13 mouse cellular contexts compared by ENCODE assay signal in the genomic region with DNA sequence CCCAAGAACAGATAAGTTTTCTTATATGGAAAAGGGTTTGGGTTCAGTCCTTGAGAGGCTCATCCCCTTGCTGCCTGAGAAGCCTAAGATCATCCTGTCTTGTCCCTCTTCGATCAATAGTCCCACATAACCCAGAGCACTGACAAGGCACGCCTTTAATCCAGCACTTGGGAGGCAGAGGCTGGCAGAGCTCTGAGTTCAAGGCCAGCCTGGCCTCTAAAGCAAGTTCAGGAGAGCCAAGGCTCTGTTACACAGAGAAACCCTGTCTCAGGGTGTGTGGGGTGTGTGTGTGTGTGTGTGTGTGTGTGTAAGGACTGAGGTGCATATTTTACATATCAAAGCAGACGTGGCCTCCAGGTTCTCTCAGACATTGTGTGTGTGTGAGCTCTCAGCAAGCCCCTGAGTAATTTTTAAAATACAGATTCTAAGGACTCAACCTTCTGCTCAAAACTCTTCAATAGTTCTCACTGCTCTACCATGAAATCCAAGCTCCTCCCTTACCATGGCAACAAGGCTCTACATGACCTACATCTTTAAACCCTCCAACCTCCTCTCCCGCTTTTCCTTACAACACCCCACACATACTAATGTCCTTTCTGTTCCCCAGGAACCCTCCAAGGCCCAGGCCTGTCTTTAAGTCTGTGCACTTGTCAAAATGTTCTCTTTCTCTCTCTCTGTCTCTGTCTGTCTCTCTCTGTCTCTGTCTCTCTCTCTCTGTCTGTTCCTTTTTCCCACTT. TPM values are rescaled to one million over a fixed set of nuclear protein-coding genes. Genes with fewer than 3 reads are reported as not detected.
DNase-seq lines count a peak whose midpoint lies in the region; ATAC-seq and TF ChIP-seq lines count a peak whose summit lies in the region.
"Had no signal": no experiment of that assay in that cellular context is flagged by ENCODE, and none has a peak within 500 bp of the region (broad histone marks: within the 10 kb centered on the region; RNA-seq: fewer than 3 reads in every experiment).

No protein-coding gene starts in this region.

- 0 out of 2 replicates have a peak overlapping the region, but pooled peaks have one; percentile 0 for H3K4me2 ChIP-seq in hindbrain, embryonic 13.5 days
- peak overlapping the region; percentile 28 for H3K4me2 ChIP-seq in midbrain, postnatal 0 days (ENCODE audit: low read depth, low read length, poor library complexity, severe bottlenecking)
- H3K4me2 ChIP-seq: embryonic facial prominence, embryonic 13.5 days; lung, embryonic 15.5 days had no signal

- no peak for TF ChIP-seq POLR2A in cortical plate, adult 2 months (IDR thresholded peaks at IDR 0.05; ENCODE audit: extremely low read depth, insufficient read depth, low read length)
- TF ChIP-seq POLR2A in thymus, adult 2 months (IDR thresholded peaks at IDR 0.05; ENCODE audit: control insufficient read depth, extremely low read depth, insufficient read depth, low read length, poor library complexity) = no peak

- WGBS in hindbrain, embryonic 13.5 days = 59% methylated on average over 4 of the region's 4 CpGs
- WGBS in midbrain, postnatal 0 days = 54% methylated on average over 4 of the region's 4 CpGs
- 94% methylated on average over 4 of the region's 4 CpGs for WGBS in thymus, adult 2 months

- no peak for ATAC-seq in hindbrain, embryonic 13.5 days (ENCODE audit: low FRiP score)
- peak; percentile 49; the same call in 1 of the 2 replicates for ATAC-seq in midbrain, postnatal 0 days (ENCODE audit: low FRiP score)

- peaks cover 21% of the 10 kb centered on the region for H3K4me1 ChIP-seq in cortical plate, adult 2 months (ENCODE audit: control insufficient read depth, insufficient read depth, low read length)
- peaks cover 58% of the 10 kb centered on the region for H3K4me1 ChIP-seq in hindbrain, embryonic 13.5 days (replicated peaks)
- H3K4me1 ChIP-seq in midbrain, postnatal 0 days (ENCODE audit: insufficient read depth, low read length) = peaks cover 36% of the 10 kb centered on the region
- H3K4me1 ChIP-seq in thymus, adult 2 months (replicated peaks; ENCODE audit: control insufficient read depth, insufficient read depth, low read length) = peaks cover 3% of the 10 kb centered on the region

- H3K27ac ChIP-seq in layer of hippocampus, adult 2 months = peak overlapping the region; percentile 96
- peak overlapping the region; percentile 82 for H3K27ac ChIP-seq in cortical plate, adult 2 months (ENCODE audit: insufficient read depth, low read length)
- H3K27ac ChIP-seq in hindbrain, embryonic 13.5 days = peak overlapping the region; percentile 66
- H3K27ac ChIP-seq in midbrain, postnatal 0 days (ENCODE audit: low read depth, low read length) = peak overlapping the region; percentile 68
- no peak overlapping the region for H3K27ac ChIP-seq in thymus, adult 2 months (ENCODE audit: control insufficient read depth, insufficient read depth, low read length)
- H3K27ac ChIP-seq: embryonic facial prominence, embryonic 13.5 days; lung, embryonic 15.5 days had no signal

- H3K9me3 ChIP-seq in hindbrain, embryonic 13.5 days = no peaks in the 10 kb centered on the region
- no peaks in the 10 kb centered on the region for H3K9me3 ChIP-seq in midbrain, postnatal 0 days (ENCODE audit: low read length)
- H3K9me3 ChIP-seq: embryonic facial prominence, embryonic 13.5 days; lung, embryonic 15.5 days had no signal

- no peak overlapping the region; the same call in 1 of the 2 replicates for H3K4me3 ChIP-seq in layer of hippocampus, adult 2 months
- no peak overlapping the region for H3K4me3 ChIP-seq in cortical plate, adult 2 months (ENCODE audit: insufficient read depth, low read length)
- no peak overlapping the region for H3K4me3 ChIP-seq in hindbrain, embryonic 13.5 days
- no peak overlapping the region for H3K4me3 ChIP-seq in midbrain, postnatal 0 days (ENCODE audit: low read depth, low read length)
- no peak overlapping the region for H3K4me3 ChIP-seq in thymus, adult 2 months (ENCODE audit: control insufficient read depth, insufficient read depth, low read length)
- H3K4me3 ChIP-seq: embryonic facial prominence, embryonic 13.5 days; lung, embryonic 15.5 days had no signal

- no peak for TF ChIP-seq CTCF in layer of hippocampus, adult 2 months (conservative IDR thresholded peaks at IDR 0.05)
- TF ChIP-seq CTCF in cortical plate, adult 2 months (IDR thresholded peaks at IDR 0.05; ENCODE audit: extremely low read depth, insufficient read depth, low read length) = no peak
- TF ChIP-seq CTCF in midbrain, postnatal 0 days (IDR thresholded peaks at IDR 0.05) = no peak
- no peak for TF ChIP-seq CTCF in thymus, adult 2 months (IDR thresholded peaks at IDR 0.05; ENCODE audit: borderline replicate concordance, control insufficient read depth, extremely low read depth, insufficient read depth, low read length, poor library complexity)

- peak in 1 of 2 experiments; percentile 37 for DNase-seq in layer of hippocampus, adult 2 months (ENCODE audit: low spot score in 2 of 2)
- no peak for DNase-seq in layer of hippocampus, adult 11-12 months (ENCODE audit: low spot score)
- DNase-seq in midbrain, postnatal 0 days (ENCODE audit: low spot score) = peak; percentile 63
- DNase-seq in thymus, adult 2 months = no peak
- DNase-seq in kidney, adult 18-20 months = no peak
- DNase-seq: cerebellum, adult 18-20 months; heart, postnatal 4 days; kidney, postnatal 10 days; right cerebral cortex, postnatal 4 days had no signal

- H3K9ac ChIP-seq in hindbrain, embryonic 13.5 days = peak overlapping the region; percentile 58; the same call in 1 of the 2 replicates
- no peak overlapping the region for H3K9ac ChIP-seq in midbrain, postnatal 0 days (replicated peaks; ENCODE audit: low read length, poor library complexity, severe bottlenecking)
- H3K9ac ChIP-seq: embryonic facial prominence, embryonic 13.5 days; lung, embryonic 15.5 days had no signal

- H3K36me3 ChIP-seq in hindbrain, embryonic 13.5 days = peaks cover 3% of the 10 kb centered on the region; the same call in 1 of the 2 replicates
- H3K36me3 ChIP-seq in midbrain, postnatal 0 days (ENCODE audit: insufficient read depth, low read length) = no peaks in the 10 kb centered on the region
- H3K36me3 ChIP-seq in thymus, adult 2 months (ENCODE audit: control insufficient read depth, insufficient read depth, low read length) = no peaks in the 10 kb centered on the region
- H3K36me3 ChIP-seq: embryonic facial prominence, embryonic 13.5 days; lung, embryonic 15.5 days had no signal

- no peaks in the 10 kb centered on the region for H3K27me3 ChIP-seq in hindbrain, embryonic 13.5 days
- H3K27me3 ChIP-seq in midbrain, postnatal 0 days (ENCODE audit: insufficient read depth, low read length) = no peaks in the 10 kb centered on the region
- no peaks in the 10 kb centered on the region for H3K27me3 ChIP-seq in thymus, adult 2 months (ENCODE audit: control insufficient read depth, insufficient read depth, low read length)
- H3K27me3 ChIP-seq: embryonic facial prominence, embryonic 13.5 days; lung, embryonic 15.5 days had no signal

RNA-seq across cellular contexts. Expression of a gene that starts 5.1 kb away (rescaled TPM):
- total RNA-seq in layer of hippocampus, adult 2 months (2021) = 100 to 1,000 TPM; 149 to 156 TPM
- 138 and 142 TPM in 2 replicates for polyA plus RNA-seq in cortical plate, adult 2 months (2012; rRNA removed)
- polyA plus RNA-seq in hindbrain, embryonic 13.5 days (2015; fragmentation: Nextera tagmentation; extraction: Ambion mirVana) = 202 and 206 TPM in 2 replicates
- 204 and 210 TPM in 2 replicates for total RNA-seq in midbrain, postnatal 0 days (2014; rRNA removed)
- 186 and 197 TPM in 2 replicates for polyA plus RNA-seq in midbrain, postnatal 0 days (2015; fragmentation: Nextera tagmentation; extraction: Ambion mirVana)
- polyA plus RNA-seq in thymus, adult 2 months (2012; rRNA removed) = 32.5 and 35.3 TPM in 2 replicates

RNA-seq across cellular contexts. Expression of a gene that starts 15.8 kb away (rescaled TPM):
- total RNA-seq in layer of hippocampus, adult 2 months (2021) = 100 to 1,000 TPM; 162 to 170 TPM
- 83.7 TPM in 2 replicates for polyA plus RNA-seq in cortical plate, adult 2 months (2012; rRNA removed)
- 36.8 and 39.3 TPM in 2 replicates for polyA plus RNA-seq in hindbrain, embryonic 13.5 days (2015; fragmentation: Nextera tagmentation; extraction: Ambion mirVana)
- total RNA-seq in midbrain, postnatal 0 days (2014; rRNA removed) = 86.9 and 105 TPM in 2 replicates
- polyA plus RNA-seq in midbrain, postnatal 0 days (2015; fragmentation: Nextera tagmentation; extraction: Ambion mirVana) = 26.2 and 28.1 TPM in 2 replicates
- 73.8 and 77.6 TPM in 2 replicates for polyA plus RNA-seq in thymus, adult 2 months (2012; rRNA removed)

RNA-seq across cellular contexts. Expression of a gene that starts 55.7 kb away (rescaled TPM):
- total RNA-seq in layer of hippocampus, adult 2 months (2021) = 10 to 100 TPM; 19.9 to 20.2 TPM
- 18.6 and 19.1 TPM in 2 replicates for polyA plus RNA-seq in cortical plate, adult 2 months (2012; rRNA removed)
- 40.6 and 43.9 TPM in 2 replicates for polyA plus RNA-seq in hindbrain, embryonic 13.5 days (2015; fragmentation: Nextera tagmentation; extraction: Ambion mirVana)
- 29.5 and 29.7 TPM in 2 replicates for total RNA-seq in midbrain, postnatal 0 days (2014; rRNA removed)
- polyA plus RNA-seq in midbrain, postnatal 0 days (2015; fragmentation: Nextera tagmentation; extraction: Ambion mirVana) = 28.4 and 30.1 TPM in 2 replicates
- polyA plus RNA-seq in thymus, adult 2 months (2012; rRNA removed) = 24.0 and 28.3 TPM in 2 replicates
